Mouse (Mus musculus) limb, embryonic 14.5 days (tissue): ENCODE measurements around the gene Noct. TPM values are rescaled to one million over a fixed set of nuclear protein-coding genes. Genes with fewer than 3 reads are reported as not detected.
"Not testable (repeated sequence)": the region's sequence is repeated elsewhere in the genome, so short reads cannot be mapped to it uniquely, and the experiment has no call there.

ENCODE experiments used
- ATAC-seq: fragments of 200-750 bp; cut with Nextera tagmentation; 2 replicates; pipeline ENCODE4 v1.8.0; 2017; ENCODE audit warnings: low read depth, moderate number of reproducible peaks, moderate TSS enrichment; ENCODE audit not compliant: low FRiP score
- DNase-seq: peaks from one replicate; pipeline ENCODE4 v3.0.0-alpha.2; 2015; ENCODE audit warnings: low spot score
- H3K27ac ChIP-seq: fragments of 300-500 bp; sonication (generic); replicated peaks from 2 replicates; pipeline ENCODE4 v1.5.1; 2014; ENCODE audit warnings: low read depth, mild to moderate bottlenecking, low read length, moderate library complexity, mixed read lengths
- H3K27me3 ChIP-seq: fragments of 300-500 bp; sonication (generic); 2 replicates; pipeline ENCODE4 v1.6.1; 2014; ENCODE audit warnings: low read length, mixed read lengths; ENCODE audit not compliant: control insufficient read depth, insufficient read depth
- H3K36me3 ChIP-seq: fragments of 300-500 bp; sonication (generic); 2 replicates; pipeline ENCODE4 v1.6.1; 2014; ENCODE audit warnings: mild to moderate bottlenecking, low read length, moderate library complexity, mixed read lengths; ENCODE audit not compliant: control insufficient read depth, insufficient read depth
- H3K4me1 ChIP-seq: fragments of 300-500 bp; sonication (generic); 2 replicates; pipeline ENCODE4 v1.6.1; 2014; ENCODE audit warnings: antibody characterized with exemption, low read length, mixed read lengths; ENCODE audit not compliant: control insufficient read depth, insufficient read depth
- H3K4me2 ChIP-seq: fragments of 300-500 bp; sonication (generic); replicated peaks from 2 replicates; pipeline ENCODE4 v1.6.1; 2014; ENCODE audit warnings: low read depth, mild to moderate bottlenecking, low read length, moderate library complexity; ENCODE audit not compliant: severe bottlenecking
- H3K4me3 ChIP-seq: fragments of 300-500 bp; sonication (generic); replicated peaks from 2 replicates; pipeline ENCODE4 v1.5.1; 2014; ENCODE audit warnings: low read length
- H3K9ac ChIP-seq: fragments of 300-500 bp; sonication (generic); 2 replicates; pipeline ENCODE4 v1.6.1; 2014; ENCODE audit warnings: mild to moderate bottlenecking, low read depth, low read length, moderate library complexity; ENCODE audit not compliant: severe bottlenecking
- H3K9me3 ChIP-seq: fragments of 300-500 bp; sonication (generic); 2 replicates; pipeline ENCODE4 v1.6.1; 2016; ENCODE audit warnings: low read length; ENCODE audit not compliant: control insufficient read depth
- POLR2A ChIP-seq: fragments of 200-500 bp; IDR thresholded peaks from 2 replicates; pipeline ENCODE4 v1.8.0; 2012; ENCODE audit warnings: inconsistent platforms, mild to moderate bottlenecking, moderate library complexity, borderline replicate concordance; ENCODE audit not compliant: insufficient read depth, insufficient read length; ENCODE audit errors: extremely low read depth
- WGBS: fragments of 180-500 bp; shearing (Covaris S2); extraction: QIAGEN DNeasy Blood & Tissue Kit; methylation state at CpG from one replicate; pipeline ENCODE4 v1.1.7; 2014; 5-methylcytosine and 5-hydroxymethylcytosine counted together
- polyA plus RNA-seq, 2 experiments: library from polyadenylated mRNA; depleted of rRNA in 1 of 2; stranded (reverse) in 1 of 2; unstranded in 1 of 2; fragments of >200 nt; fragmentation: Nextera tagmentation in 1 of 2; extraction: Ambion mirVana in 1 of 2; gene quantifications; 2 replicates each; pipeline versions ENCODE4 v1.2.1 to v1.2.3; 2012 to 2014

Gene Noct
- polyA plus RNA-seq, 2 experiments = 10.0 to 18.0 TPM

- Histone ChIP-seq H3K4me1 (no peaks in the 10 kb centered on the region), H3K9me3 (no peaks in the 10 kb centered on the region), H3K36me3 (no peaks in the 10 kb centered on the region), H3K4me2 (no peak overlapping the region), H3K4me3 (no peak overlapping the region), H3K27ac (no peak overlapping the region), H3K27me3 (no peaks in the 10 kb centered on the region), H3K9ac (no peak overlapping the region)
- no peak for TF ChIP-seq POLR2A
- ATAC-seq = no peak
- DNase-seq = no peak
- 89% methylated on average over 5 of the region's 6 CpGs for WGBS
These were observed 8.6 kb upstream of the Noct start for GRCm38 (mm10) chr3:51215681-51216080.

- H3K36me3 ChIP-seq, ATAC-seq: not testable (repeated sequence)
These were observed 7.9 kb upstream of the Noct start for GRCm38 (mm10) chr3:51216351-51216750.

GRCm38 (mm10) chr3:51218385-51218784 lies 5.9 kb upstream of the Noct start:
- not testable (repeated sequence) for H3K9ac ChIP-seq, H3K27me3 ChIP-seq, H3K4me3 ChIP-seq, H3K4me2 ChIP-seq, H3K27ac ChIP-seq, H3K36me3 ChIP-seq, DNase-seq, H3K9me3 ChIP-seq, ATAC-seq, H3K4me1 ChIP-seq
- WGBS = 85% methylated on average over 6 of the region's 6 CpGs

More at GRCm38 (mm10) chr3:51216351-51216750, 7.9 kb upstream of the Noct start:
- H3K4me1 ChIP-seq, DNase-seq, H3K4me3 ChIP-seq, H3K27me3 ChIP-seq, H3K9me3 ChIP-seq, H3K27ac ChIP-seq, H3K9ac ChIP-seq, H3K4me2 ChIP-seq: not testable (repeated sequence)
- WGBS = 80% methylated on average over 5 of the region's 10 CpGs

GRCm38 (mm10) chr3:51219213-51219612 lies 5.0 kb upstream of the Noct start:
- ATAC-seq = no peak

GRCm38 (mm10) chr3:51220846-51221245 lies 3.4 kb upstream of the Noct start:
- ATAC-seq (no peak), DNase-seq (no peak)
- H3K9ac ChIP-seq = no peak overlapping the region
- H3K4me1 ChIP-seq = peaks cover 5% of the 10 kb centered on the region; the same call in 1 of the 2 replicates
- H3K9me3 ChIP-seq = no peaks in the 10 kb centered on the region
- H3K4me3 ChIP-seq = no peak overlapping the region
- TF ChIP-seq POLR2A = no peak
- no peak overlapping the region for H3K27ac ChIP-seq
- no peak overlapping the region for H3K4me2 ChIP-seq
- 40% methylated on average over 4 of the region's 4 CpGs for WGBS
- no peaks in the 10 kb centered on the region for H3K36me3 ChIP-seq
- H3K27me3 ChIP-seq = no peaks in the 10 kb centered on the region

More at GRCm38 (mm10) chr3:51219213-51219612, 5.0 kb upstream of the Noct start:
- no peak overlapping the region for H3K9ac ChIP-seq
- TF ChIP-seq POLR2A = no peak
- no peak overlapping the region for H3K27ac ChIP-seq
- H3K9me3 ChIP-seq = no peaks in the 10 kb centered on the region
- no peak overlapping the region for H3K4me3 ChIP-seq
- peaks cover 4% of the 10 kb centered on the region; the same call in 1 of the 2 replicates for H3K4me1 ChIP-seq
- peak; percentile 48 for DNase-seq
- no peaks in the 10 kb centered on the region for H3K36me3 ChIP-seq
- 77% methylated on average over 5 of the region's 5 CpGs for WGBS
- no peaks in the 10 kb centered on the region for H3K27me3 ChIP-seq
- no peak overlapping the region for H3K4me2 ChIP-seq

GRCm38 (mm10) chr3:51221847-51222246 lies 2.4 kb upstream of the Noct start:
- no peaks in the 10 kb centered on the region for H3K36me3 ChIP-seq
- H3K4me2 ChIP-seq = no peak overlapping the region
- no peak overlapping the region for H3K4me3 ChIP-seq
- DNase-seq = no peak
- 60% methylated on average over 8 of the region's 8 CpGs for WGBS
- no peak for ATAC-seq
- peaks cover 7% of the 10 kb centered on the region; the same call in 1 of the 2 replicates for H3K4me1 ChIP-seq
- H3K9me3 ChIP-seq = no peaks in the 10 kb centered on the region
- no peak overlapping the region for H3K9ac ChIP-seq
- no peak for TF ChIP-seq POLR2A
- H3K27ac ChIP-seq = no peak overlapping the region
- H3K27me3 ChIP-seq = no peaks in the 10 kb centered on the region
